Mouse (Mus musculus): ENCODE data around the gene Mogs.

Mogs gene

GRCm38 (mm10) chr6:83115011-83115671, at the start of gene Mogs:
Gene Mogs, plus strand, starts transcription at chr6:83115496.
- peak; percentile 90 for DNase-seq (ENCODE audit: low spot score)

DNA sequence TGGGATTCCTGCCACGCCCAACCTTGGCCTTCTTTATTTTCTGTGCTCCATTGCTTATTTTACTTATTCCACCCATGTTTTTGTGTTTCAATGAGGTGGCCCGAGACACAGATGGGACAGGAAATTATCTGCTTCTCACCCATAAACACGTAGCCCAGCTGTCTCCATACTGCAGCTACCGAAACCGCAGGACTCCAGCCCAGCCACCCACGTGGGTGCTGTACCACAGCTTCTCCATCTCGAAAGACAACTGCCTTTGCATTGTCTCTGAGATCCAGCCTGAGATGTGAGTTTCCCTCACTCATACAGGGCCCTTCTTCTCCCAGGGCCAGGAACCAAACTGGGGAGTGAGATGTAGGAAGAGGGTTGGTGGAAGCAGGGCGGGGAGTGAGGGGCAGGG, 49.3 kb upstream of the Mogs start:
- no peak for DNase-seq (ENCODE audit: low spot score)

GRCm38 (mm10) chr6:83066441-83066840, 48.9 kb upstream of the Mogs start:
- DNase-seq (ENCODE audit: low spot score): no peak

- no peak for DNase-seq (ENCODE audit: low spot score)
These were observed 47.1 kb upstream of the Mogs start for GRCm38 (mm10) chr6:83068221-83068620.

DNA sequence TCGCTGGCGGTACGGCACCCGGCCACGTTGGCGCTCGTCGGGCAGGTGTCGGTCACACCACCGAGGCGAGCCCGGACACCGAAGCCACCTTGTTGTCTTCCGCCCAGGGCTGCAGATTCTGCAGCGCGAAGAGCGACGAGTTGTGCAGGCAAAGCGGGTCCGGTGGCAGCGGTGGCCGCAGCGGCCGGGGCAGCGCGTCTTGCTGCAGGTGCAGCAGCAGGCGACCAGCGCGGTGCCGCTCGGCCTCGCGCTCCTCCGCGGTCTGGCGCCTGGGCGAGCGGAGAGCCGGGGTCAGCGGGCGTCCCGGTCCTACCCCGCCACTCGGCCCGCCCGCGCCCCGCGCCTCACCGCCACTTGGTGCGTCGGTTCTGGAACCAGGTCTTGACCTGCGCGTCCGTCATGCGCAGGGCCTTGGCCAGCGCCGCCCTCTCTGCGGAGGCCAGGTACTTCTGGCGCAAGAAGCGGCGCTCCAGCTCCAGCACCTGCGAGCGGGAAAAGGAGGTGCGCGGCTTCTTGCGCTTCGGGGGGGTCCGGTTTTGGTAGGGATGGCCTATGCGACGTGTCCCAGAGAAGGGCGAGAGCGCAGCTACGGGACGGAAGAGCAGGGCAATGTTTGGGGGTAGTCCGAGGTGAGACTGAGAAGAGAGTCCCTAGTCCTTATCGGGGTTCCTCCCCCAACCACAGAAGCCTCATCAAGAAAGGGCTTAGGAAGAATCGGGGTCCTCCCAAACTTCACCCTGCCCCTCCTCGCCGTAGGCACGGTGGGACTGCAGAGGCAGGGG, 46.4 kb upstream of the Mogs start:
- no peak for DNase-seq (ENCODE audit: low spot score)

GRCm38 (mm10) chr6:83069488-83070246, 45.6 kb upstream of the Mogs start:
- DNase-seq (ENCODE audit: low spot score): no peak

DNA sequence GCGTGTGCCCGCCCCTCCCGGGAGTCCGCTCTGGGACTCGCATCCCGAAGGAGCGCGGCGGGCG, 45.2 kb upstream of the Mogs start, which contains the start of gene Tlx2:
Gene Tlx2, minus strand, starts transcription at position 47 of the 64 bp plus-strand sequence.
- no peak for DNase-seq (ENCODE audit: low spot score)

- no peak for DNase-seq (ENCODE audit: low spot score)
These were observed 44.7 kb upstream of the Mogs start for GRCm38 (mm10) chr6:83070311-83071219.

- no peak for DNase-seq (ENCODE audit: low spot score)
These were observed 44.1 kb upstream of the Mogs start for GRCm38 (mm10) chr6:83071220-83071619.

GRCm38 (mm10) chr6:83074979-83075378, 40.3 kb upstream of the Mogs start:
- DNase-seq (ENCODE audit: low spot score): no peak

GRCm38 (mm10) chr6:83077630-83078323, 37.5 kb upstream of the Mogs start, which contains the start of gene Pcgf1:
Gene Pcgf1, plus strand, starts transcription at chr6:83077869.
- no peak for DNase-seq (ENCODE audit: low spot score)

DNA sequence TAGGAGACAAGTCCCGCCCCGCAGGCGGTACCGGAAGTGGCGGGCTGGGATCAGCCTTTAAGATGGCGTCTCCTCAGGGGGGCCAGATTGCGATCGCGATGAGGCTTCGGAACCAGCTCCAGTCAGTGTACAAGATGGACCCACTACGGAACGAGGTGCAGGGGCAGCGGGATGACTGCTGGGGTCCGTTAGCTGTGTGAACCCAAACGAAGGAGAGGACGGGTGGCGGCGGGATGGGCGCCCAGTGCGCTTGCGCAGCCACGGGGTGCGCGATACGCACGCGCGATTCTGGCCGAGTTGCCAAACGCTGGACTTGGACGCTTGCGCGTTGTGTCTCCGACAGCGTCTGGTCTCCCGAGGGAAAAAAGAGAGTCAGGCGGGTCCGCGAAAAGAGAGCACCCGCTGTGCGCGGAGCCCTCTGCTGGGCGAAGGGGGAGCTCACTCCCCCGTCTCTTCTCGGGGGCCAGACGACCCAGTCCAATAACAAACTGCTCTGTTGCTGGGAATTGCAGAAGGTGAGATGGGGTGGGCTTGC, 36.9 kb upstream of the Mogs start:
- peak; percentile 98 for DNase-seq (ENCODE audit: low spot score)

DNA sequence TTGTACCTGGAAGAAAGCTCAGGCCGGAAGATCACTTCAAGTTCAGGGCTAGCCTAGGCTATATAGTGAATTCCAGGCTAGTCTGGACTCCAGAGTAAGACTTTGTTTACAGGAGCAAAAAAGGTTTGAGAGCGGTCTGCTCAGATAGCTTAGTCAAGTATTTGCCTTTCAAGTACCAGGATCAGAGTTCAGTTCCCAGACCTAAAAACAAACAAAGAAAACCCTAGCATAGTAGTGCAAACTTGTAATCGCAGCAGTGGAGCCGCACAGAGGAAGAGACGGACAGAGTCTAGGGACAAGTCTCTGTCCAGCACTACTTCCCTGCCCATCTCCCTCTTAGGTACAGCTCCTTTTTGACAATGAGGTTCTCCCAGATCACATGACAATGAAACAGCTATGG, 35.1 kb upstream of the Mogs start:
- no peak for DNase-seq (ENCODE audit: low spot score)

GRCm38 (mm10) chr6:83083497-83083896, 31.8 kb upstream of the Mogs start:
- no peak for DNase-seq (ENCODE audit: low spot score)

GRCm38 (mm10) chr6:83084477-83084876, 30.8 kb upstream of the Mogs start:
- DNase-seq (ENCODE audit: low spot score): no peak

DNA sequence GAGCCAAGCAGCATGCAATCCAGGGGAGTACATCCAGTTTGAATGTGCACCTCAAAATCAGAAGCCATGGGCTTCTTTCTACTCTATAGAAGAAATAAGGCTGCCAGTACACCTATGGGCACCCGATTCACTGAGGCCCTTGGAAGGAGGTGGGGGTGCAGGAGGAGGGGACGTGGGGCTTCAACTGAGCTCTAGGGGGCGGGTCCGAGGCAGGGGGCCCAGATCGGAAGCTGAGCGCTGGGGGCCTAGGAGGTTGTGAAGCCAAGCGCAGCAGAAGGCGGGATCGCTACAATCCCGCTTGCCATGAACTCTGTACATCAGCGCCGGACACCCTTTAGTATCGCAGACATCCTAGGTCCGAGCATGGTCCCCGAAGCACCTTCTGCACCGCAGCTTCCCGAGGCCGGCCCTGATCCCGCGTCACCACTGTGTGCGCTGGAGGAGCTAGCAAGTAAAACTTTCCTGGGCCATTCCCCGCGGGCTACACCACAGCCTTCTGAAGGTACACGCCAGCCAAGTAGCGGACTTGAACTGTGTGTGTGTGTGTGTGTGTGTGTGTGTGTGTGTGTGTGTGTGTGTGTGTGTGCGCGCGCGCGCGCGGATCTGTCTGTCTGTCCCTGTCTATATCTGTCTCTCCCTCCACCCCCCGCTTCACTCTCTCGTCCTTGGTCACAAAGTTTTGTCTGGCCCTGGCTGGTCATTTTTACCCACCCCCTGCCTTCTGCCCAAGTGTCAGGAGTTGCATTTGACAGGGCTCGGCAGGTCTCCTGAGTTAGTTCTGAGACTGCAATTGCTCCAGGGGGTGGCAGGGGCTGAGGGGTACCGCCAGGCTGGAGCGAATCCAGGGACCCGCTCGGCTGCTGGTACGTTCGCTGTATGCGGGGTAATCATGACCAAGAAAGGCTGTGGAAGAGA, 28.9 kb upstream of the Mogs start, which contains the start of gene Lbx2:
Gene Lbx2, plus strand, starts transcription at position 247 of the 915 bp plus-strand sequence.
- no peak for DNase-seq (ENCODE audit: low spot score)

GRCm38 (mm10) chr6:83087205-83087925, 27.9 kb upstream of the Mogs start:
- no peak for DNase-seq (ENCODE audit: low spot score)

DNA sequence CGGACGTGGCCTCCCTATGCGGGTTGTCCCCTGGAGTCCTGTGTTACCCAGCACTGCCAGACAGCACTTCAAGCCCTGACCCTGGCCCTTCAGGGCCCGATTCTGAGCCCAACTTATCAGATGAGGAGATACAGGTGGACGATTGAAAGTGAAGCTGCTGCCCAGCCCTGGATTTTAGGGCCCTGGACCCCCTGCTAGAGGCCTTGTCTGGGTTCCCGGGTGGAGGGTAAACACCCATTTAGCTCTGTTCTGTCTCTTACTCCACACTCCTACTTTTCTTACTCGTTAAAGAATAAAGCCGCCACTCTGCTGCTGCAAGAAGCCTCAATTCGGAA, 27.4 kb upstream of the Mogs start:
- no peak for DNase-seq (ENCODE audit: low spot score)

DNA sequence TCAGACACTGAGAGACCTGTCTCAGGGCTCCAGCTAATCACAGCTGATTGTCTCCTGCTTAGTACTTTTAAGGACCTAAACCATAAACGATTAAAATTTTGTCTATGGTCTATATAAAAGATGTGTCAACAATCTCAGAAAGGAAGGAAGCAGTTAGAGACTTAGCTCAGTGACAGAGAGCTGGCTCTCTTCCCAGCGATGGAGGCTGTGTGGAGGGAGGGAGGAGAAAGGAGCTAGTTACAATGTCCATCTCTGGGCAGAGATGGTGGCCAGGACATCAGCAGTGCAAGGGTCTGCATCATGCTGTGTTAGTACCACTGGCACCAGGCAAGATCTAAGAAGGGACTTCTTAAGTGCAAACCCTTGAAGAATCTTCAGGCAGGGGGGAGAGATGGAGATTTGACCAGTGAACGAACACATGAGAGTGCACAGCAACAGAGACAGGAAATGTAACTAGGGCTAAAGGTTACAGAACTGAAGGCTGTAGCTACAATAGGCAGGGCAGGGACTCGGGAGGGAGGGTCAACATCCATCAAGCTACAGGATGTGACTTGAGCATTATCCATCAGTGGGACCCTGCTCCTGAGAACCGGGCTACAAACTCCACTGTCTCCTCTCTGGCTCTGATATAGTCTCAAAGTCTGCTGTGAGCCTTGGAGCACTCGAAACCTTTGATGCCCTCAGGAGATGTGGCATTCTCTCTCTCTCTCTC, 22.7 kb upstream of the Mogs start:
- DNase-seq (ENCODE audit: low spot score): no peak

Measured in testis, postnatal 14 days (tissue).